Mouse (Mus musculus) cerebellum, adult 2 months (tissue): ENCODE measurements around the gene Wdr35.

ENCODE experiments used
- CTCF ChIP-seq: fragments of 200-500 bp; IDR thresholded peaks from 2 replicates; pipeline ENCODE4 v1.5.1; 2011; ENCODE audit warnings: low read depth, mild to moderate bottlenecking, control low read depth, low read length, moderate library complexity, borderline replicate concordance; ENCODE audit not compliant: insufficient read depth
- POLR2A ChIP-seq: fragments of 200-500 bp; IDR thresholded peaks from 2 replicates; pipeline ENCODE4 v1.6.1; 2011; ENCODE audit warnings: low read length, control low read depth, borderline replicate concordance; ENCODE audit not compliant: insufficient read depth

DNA sequence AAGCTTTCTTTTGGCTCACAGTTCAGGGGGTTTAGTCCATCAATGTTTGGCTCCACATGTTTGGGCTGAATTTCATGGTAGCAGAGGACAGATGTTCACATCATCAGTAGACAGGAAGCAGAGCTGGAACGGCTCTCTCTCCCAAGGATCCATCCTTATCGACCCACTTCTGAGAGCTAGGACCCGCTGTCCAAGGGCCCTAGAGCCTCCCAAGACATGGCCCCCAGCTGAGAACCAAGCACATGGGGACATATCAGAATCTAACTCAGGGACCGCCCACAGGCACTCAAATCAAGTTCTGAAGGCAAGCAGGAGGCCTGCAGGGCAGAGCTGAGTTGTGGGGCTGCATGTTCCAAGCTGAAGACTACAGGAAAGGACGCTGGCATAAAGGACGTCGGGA lies 71.0 kb downstream of the Wdr35 start:
- TF ChIP-seq POLR2A (no peak), CTCF (no peak)
